Mouse (Mus musculus) cerebellum, adult 11-12 months (tissue): ENCODE measurements at regions not wholly inside any gene's neighbourhood (a gene's known extent, or its start where the extent isn't known, plus 50 kb on each side); places are given as distances from the start of the nearest gene placed in this dataset.

Experiments
- DNase-seq: peaks from one replicate; pipeline ENCODE4 v3.0.0; 2022

DNA sequence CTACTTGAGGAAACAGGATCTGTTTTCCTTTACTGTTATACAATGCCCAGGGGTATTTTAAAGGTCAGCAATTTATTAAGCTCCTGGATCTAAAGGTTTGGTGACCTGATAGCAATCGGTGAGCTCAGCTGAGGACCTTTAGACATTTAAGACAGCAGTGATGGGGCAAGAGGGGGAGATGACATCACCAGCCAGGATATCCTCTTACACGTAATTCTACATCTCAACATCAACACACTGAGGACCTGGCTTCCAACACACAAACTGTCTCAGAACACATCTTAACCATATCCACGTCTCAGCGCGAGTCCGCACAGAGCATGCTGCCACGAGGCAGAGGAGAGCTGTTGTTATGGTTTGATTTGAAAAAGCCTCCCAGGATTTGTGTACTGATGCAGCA is 69.2 kb downstream of the Nhlrc3 start:
- DNase-seq, result no peak

DNA sequence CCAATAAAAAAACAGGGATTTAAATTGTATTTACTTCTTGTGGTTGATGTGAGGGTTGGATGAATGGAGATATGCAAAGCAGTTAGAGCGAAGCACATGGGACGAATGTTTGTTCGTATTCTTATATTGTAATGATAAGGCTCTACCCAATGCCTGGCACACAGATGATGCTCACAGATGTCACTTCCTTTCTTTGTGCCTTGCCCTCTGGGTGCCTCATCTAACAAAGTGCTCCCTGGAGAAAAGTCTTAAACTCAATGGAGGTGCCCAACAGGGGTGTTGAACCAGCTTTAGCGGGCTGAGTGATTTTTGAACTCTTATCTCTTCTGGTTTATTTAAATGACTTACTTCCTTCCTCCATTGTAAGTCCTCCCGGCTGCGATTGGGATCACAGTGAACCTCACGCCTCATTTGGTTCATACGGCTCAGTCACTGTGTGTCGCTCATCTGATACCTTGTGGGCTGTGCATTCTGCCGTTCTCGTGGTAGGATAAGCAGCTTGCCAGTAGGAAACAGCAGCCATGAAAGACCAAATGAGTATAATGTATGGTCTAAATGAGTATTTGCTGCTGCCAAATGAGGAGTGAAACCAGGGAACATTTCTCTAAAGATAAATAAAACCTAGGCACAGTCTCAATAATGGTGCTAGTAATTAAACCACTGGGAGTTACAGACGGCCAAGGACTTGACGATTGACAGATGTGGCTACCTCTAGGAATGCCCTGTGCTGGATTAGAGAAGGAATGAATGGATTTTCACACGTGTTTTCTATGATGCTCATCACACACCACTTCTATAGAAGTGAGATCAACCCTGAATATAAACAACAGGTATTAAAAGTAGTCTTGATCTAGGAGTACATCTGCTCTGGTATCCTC is 81.2 kb downstream of the Nhlrc3 start:
- DNase-seq, result no peak

DNA sequence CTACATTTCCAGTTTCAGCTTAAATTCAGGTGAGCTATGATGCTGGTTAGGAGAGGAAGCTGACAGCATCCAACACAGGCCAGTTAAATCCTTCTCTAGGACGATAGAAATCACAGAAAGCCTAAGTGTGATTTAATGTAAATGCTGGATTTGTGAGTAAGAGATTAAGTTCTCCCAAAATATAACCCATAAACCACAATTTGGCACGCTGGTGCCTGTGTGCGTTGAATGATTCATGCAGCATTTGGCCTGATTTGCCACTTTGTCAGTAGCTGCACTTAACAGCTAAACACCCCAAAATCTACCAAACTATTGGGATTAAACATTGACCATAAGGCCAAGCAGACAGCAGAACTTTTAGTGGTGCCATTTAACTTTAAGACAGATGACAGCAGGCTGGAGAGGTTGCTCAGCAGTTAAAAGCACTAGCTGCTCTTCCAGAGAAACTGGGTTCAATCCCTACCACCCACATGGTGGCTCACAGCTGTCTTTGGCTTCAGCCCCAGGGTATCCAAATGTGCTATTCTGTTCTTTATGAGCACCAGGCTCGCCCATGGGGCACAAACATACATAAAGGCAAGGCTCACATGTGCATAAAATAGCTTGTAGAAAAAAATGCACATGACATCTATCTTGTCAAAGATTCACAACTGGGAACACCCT is 83.5 kb downstream of the Nhlrc3 start:
- DNase-seq, result no peak

DNA sequence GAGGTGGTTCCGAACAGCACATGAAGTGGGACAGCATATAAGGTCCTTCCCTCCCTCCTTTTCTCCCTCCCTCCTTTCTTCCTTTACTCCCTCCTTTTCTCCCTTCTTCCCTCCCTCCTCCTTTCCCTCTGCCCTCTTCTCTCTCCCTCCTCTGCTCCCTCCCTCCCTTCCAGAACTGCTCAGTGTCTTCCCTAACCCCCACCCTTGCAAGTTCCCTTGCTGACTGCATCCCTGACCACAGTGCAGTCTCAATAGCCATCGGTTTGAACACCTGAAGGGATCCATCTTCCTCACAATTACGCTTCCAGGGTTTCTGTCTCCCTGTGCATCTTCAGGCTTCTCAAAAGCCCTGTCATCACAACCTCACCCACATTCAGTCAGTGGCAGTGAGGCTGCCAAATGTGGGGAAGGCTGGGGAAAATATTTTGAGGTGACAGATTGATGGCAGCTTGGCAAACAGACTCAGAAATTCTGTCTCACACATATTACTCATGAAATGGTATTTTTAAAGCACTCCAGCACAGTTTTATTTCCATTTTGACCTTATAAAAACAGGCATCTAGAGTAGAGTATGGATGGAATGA is 86.2 kb downstream of the Nhlrc3 start:
- no peak for DNase-seq

- peak; percentile 6 for DNase-seq
Measured at GRCm38 (mm10) chr3:53372887-53373286, 90.2 kb downstream of the Nhlrc3 start.

GRCm38 (mm10) chr3:53371910-53372309 is 91.2 kb downstream of the Nhlrc3 start:
- peak; percentile 17 for DNase-seq

DNA sequence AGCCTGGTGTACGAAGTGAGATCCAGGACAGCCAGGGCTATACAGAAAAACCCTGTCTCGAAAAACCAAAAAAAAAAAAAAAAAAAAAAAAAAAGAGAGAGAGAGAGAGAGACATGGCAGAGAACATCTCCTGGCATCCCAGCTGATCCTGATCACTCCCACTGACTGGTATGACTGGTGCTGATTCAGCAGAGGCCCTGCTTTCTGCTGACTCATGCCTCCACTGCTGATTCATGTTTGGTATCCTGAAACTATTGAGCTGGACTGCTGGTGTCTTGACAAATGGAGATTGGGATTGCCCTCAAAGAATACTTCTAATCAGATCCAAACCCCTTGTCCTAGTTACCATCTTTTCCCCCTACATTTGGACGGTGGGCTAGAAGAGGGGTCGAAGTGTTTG is 101.9 kb downstream of the Nhlrc3 start:
- no peak for DNase-seq

- DNase-seq, result no peak
Measured at GRCm38 (mm10) chr3:53353693-53354092, 109.4 kb downstream of the Nhlrc3 start.

- DNase-seq, result no peak
Measured at GRCm38 (mm10) chr3:53353282-53353681, 109.8 kb downstream of the Nhlrc3 start.

DNA sequence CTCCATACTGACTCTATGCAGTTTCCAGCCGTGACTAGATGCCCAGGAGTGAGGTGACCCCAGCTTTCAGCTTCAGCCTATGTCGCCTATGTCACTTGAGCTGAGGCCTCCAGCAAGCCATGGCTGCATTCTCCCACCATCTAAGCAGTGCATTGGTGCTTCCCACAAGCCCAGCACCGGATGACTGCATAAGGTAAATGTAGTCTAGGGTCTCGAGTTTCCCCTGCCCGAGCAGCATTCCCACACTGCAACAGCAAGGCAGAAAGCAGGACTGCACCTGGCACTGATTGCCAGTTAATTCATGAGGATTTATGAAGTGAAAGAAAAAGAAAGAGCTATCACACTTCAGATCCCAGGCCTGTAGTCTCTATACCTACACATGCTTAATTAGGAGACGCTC is 119.5 kb downstream of the Nhlrc3 start:
- no peak for DNase-seq

GRCm38 (mm10) chr3:53341304-53342206 is 121.6 kb downstream of the Nhlrc3 start:
- DNase-seq, result no peak

GRCm38 (mm10) chr3:53338571-53338970 is 124.6 kb downstream of the Nhlrc3 start:
- DNase-seq, result no peak

- DNase-seq, result peak; percentile 40
Measured at GRCm38 (mm10) chr3:53334051-53334450, 129.1 kb downstream of the Nhlrc3 start.

DNA sequence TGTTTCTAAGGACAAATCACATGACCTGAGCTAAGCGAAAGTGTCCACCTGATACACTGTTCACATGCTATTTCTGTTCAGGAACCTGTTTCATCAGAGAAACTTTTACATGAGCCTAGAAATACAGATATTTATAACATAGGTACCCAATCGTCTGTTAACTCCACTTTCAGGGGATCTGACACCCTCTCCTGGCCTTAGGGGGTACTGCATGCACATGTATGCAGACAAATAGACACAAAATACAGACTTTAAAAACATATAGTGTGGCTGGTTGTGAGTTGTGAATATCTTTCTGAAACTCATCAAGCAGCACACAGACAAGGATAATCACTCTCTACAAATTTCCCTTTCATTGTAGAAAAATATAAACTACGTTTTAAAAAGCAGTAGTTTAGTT is 133.6 kb downstream of the Nhlrc3 start:
- no peak for DNase-seq

DNA sequence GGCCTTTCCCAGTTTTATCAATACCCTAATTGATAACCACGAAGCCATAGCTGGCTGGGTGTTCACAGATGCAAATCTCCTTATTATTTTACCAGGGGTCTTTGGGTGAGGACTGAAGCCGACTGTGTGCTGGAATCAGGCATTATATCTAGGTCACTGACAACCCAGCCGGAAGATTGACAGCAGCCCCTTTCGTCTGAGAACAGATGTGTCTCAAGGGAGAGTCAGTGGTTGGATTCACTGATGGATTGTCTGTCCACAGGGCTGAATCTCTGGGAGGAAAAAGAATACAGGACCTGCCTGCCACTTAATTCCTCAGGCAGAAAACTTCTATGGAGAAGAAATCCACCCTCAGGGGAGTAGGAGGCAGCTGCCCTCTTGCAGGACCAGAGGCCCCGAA is 135.7 kb downstream of the Nhlrc3 start:
- no peak for DNase-seq

DNA sequence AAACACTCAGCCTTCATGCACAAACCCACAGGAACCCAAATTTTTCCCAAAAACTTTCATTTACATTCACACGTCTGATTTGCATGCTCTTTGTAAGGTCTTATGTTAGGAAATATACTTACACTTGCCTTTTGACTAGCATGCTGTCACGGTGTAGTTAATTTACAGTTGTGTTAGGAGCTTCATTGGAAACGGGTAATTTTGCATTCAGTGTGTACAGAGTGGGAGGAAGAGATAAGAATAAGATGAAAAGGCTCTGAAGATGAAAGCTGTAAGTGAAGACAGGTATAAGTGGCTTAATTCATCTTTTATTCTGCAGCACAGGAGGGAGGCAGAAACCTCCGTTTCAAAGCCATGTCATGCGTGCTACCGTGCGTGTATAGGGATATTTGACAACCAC is 136.2 kb downstream of the Nhlrc3 start:
- DNase-seq, result no peak

- no peak for DNase-seq
Measured at GRCm38 (mm10) chr3:53325080-53325479, 138.1 kb downstream of the Nhlrc3 start.

GRCm38 (mm10) chr3:53324386-53324785 is 138.7 kb downstream of the Nhlrc3 start:
- DNase-seq, result no peak

- no peak for DNase-seq
Measured at GRCm38 (mm10) chr3:53315449-53315848, 147.7 kb downstream of the Nhlrc3 start.
